ENCODE assay signal across 8 mouse cellular contexts in the genomic region with DNA sequence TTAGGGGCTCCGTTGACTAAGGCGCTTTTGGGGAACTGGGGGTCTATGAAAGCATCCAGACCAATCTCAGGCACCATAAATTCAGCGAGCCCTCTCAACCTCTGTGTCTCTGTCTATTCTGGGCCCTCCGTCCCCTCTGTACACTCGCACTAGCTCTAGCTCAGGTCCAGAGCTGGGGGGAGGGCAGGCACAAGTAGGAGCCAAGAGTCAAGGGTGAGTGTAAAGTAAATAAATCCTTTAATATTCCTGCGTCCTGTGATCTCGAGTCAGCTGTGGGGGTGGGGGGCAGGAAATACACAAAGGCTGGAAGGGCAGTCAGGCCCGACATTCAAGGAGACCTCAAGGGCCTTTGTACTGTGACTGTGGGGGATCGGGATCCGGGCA. TPM values are rescaled to one million over a fixed set of nuclear protein-coding genes. Genes with fewer than 3 reads are reported as not detected.
DNase-seq lines count a peak whose midpoint lies in the region; ATAC-seq and TF ChIP-seq lines count a peak whose summit lies in the region.

No protein-coding gene starts in this region.

- H3K4me2 ChIP-seq in embryonic facial prominence, embryonic 12.5 days (replicated peaks): peak overlapping the region; percentile 83

- no peak for ATAC-seq in embryonic facial prominence, embryonic 12.5 days (ENCODE audit: insufficient number of reproducible peaks, insufficient read depth, low FRiP score, low TSS enrichment)

- no peak for DNase-seq in gastrocnemius, adult 2 months
- DNase-seq in gastrocnemius, postnatal 10 days: no peak
- DNase-seq in kidney, postnatal 10 days: peak; percentile 57
- DNase-seq in midbrain, embryonic 10.5 days (ENCODE audit: low spot score): no peak
- no peak for DNase-seq in thymus, postnatal 0 days (ENCODE audit: low spot score)
- DNase-seq in retina, postnatal 1 day: no peak
- DNase-seq in thymus, adult 18-20 months: no peak

- intact Hi-C loops in gastrocnemius, adult 2 months (cut with DNase I): no loop called here

- peaks cover 32% of the 10 kb centered on the region for H3K4me1 ChIP-seq in embryonic facial prominence, embryonic 12.5 days
- H3K4me1 ChIP-seq in midbrain, embryonic 10.5 days: peaks cover 46% of the 10 kb centered on the region

- peaks cover 5% of the 10 kb centered on the region; the same call in 1 of the 2 replicates for H3K9me3 ChIP-seq in embryonic facial prominence, embryonic 12.5 days
- H3K9me3 ChIP-seq in midbrain, embryonic 10.5 days (replicated peaks): peaks cover 7% of the 10 kb centered on the region

- peak overlapping the region; percentile 92 for H3K27ac ChIP-seq in gastrocnemius, adult 2 months
- no peak overlapping the region for H3K27ac ChIP-seq in embryonic facial prominence, embryonic 12.5 days
- no peak overlapping the region for H3K27ac ChIP-seq in midbrain, embryonic 10.5 days (replicated peaks)

- under 1% methylated on average over 10 of the region's 10 CpGs for WGBS in embryonic facial prominence, embryonic 12.5 days
- WGBS in midbrain, embryonic 10.5 days: 2% methylated on average over 10 of the region's 10 CpGs

- no peaks in the 10 kb centered on the region for H3K36me3 ChIP-seq in embryonic facial prominence, embryonic 12.5 days
- H3K36me3 ChIP-seq in midbrain, embryonic 10.5 days: no peaks in the 10 kb centered on the region

- H3K27me3 ChIP-seq in embryonic facial prominence, embryonic 12.5 days: peaks cover 99% of the 10 kb centered on the region
- peaks cover 100% of the 10 kb centered on the region for H3K27me3 ChIP-seq in midbrain, embryonic 10.5 days (ENCODE audit: low read depth, poor library complexity, severe bottlenecking)

- TF ChIP-seq CTCF in gastrocnemius, adult 2 months (IDR thresholded peaks at IDR 0.05): no peak

- peak overlapping the region; percentile 81 for H3K4me3 ChIP-seq in gastrocnemius, adult 2 months
- H3K4me3 ChIP-seq in embryonic facial prominence, embryonic 12.5 days: peak overlapping the region; percentile 42
- H3K4me3 ChIP-seq in midbrain, embryonic 10.5 days: peak overlapping the region; percentile 55

- 0 out of 2 replicates have a peak overlapping the region, but pooled peaks have one; percentile 54 for H3K9ac ChIP-seq in embryonic facial prominence, embryonic 12.5 days

RNA-seq across cellular contexts. Expression of gene Hsf4, which starts 0.5 kb away (rescaled TPM):
- total RNA-seq in gastrocnemius, adult 2 months (2021): 1 to 10 TPM; 6.1 to 8.4 TPM
- under 1 TPM; 0.42 to 0.70 TPM for total RNA-seq in gastrocnemius, postnatal 10 days (2021)
- polyA plus RNA-seq in embryonic facial prominence, embryonic 12.5 days (2016; fragmentation: Nextera tagmentation; extraction: Ambion mirVana): 0.36 TPM in 1 of 2 replicates, not detected in the other
- 0.10 TPM in 1 of 2 replicates, not detected in the other for polyA plus RNA-seq in midbrain, embryonic 10.5 days (2016; fragmentation: Nextera tagmentation; extraction: Ambion mirVana)
- polyA plus RNA-seq in thymus, postnatal 0 days (2015; fragmentation: Nextera tagmentation; extraction: Ambion mirVana): not detected in 2 replicates

RNA-seq across cellular contexts. Expression of gene Fbxl8, which starts 4.6 kb away (rescaled TPM):
- 1 to 10 TPM; 1.0 to 1.1 TPM for total RNA-seq in gastrocnemius, adult 2 months (2021)
- 1 to 10 TPM in 1 of 2 experiments, under 1 TPM in 1; 0.85 to 1.6 TPM for total RNA-seq in gastrocnemius, postnatal 10 days (2021)
- 1.2 and 1.4 TPM in 2 replicates for polyA plus RNA-seq in embryonic facial prominence, embryonic 12.5 days (2016; fragmentation: Nextera tagmentation; extraction: Ambion mirVana)
- 0.64 and 0.72 TPM in 2 replicates for polyA plus RNA-seq in midbrain, embryonic 10.5 days (2016; fragmentation: Nextera tagmentation; extraction: Ambion mirVana)
- polyA plus RNA-seq in thymus, postnatal 0 days (2015; fragmentation: Nextera tagmentation; extraction: Ambion mirVana): 7.6 and 8.2 TPM in 2 replicates

RNA-seq across cellular contexts. Expression of gene Tradd, which starts 4.7 kb away (rescaled TPM):
- total RNA-seq in gastrocnemius, adult 2 months (2021): 1 to 10 TPM; 2.4 to 2.9 TPM
- total RNA-seq in gastrocnemius, postnatal 10 days (2021): 1 to 10 TPM; 3.3 to 4.4 TPM
- polyA plus RNA-seq in embryonic facial prominence, embryonic 12.5 days (2016; fragmentation: Nextera tagmentation; extraction: Ambion mirVana): 17.4 and 18.7 TPM in 2 replicates
- polyA plus RNA-seq in midbrain, embryonic 10.5 days (2016; fragmentation: Nextera tagmentation; extraction: Ambion mirVana): 13.6 and 14.6 TPM in 2 replicates
- polyA plus RNA-seq in thymus, postnatal 0 days (2015; fragmentation: Nextera tagmentation; extraction: Ambion mirVana): 51.0 and 57.0 TPM in 2 replicates

RNA-seq across cellular contexts. Expression of gene Nol3, which starts 6.9 kb away (rescaled TPM):
- 10 to 100 TPM; 27.9 to 32.4 TPM for total RNA-seq in gastrocnemius, adult 2 months (2021)
- total RNA-seq in gastrocnemius, postnatal 10 days (2021): 10 to 100 TPM; 22.3 to 22.8 TPM
- 2.1 and 2.4 TPM in 2 replicates for polyA plus RNA-seq in embryonic facial prominence, embryonic 12.5 days (2016; fragmentation: Nextera tagmentation; extraction: Ambion mirVana)
- 1.4 and 2.3 TPM in 2 replicates for polyA plus RNA-seq in midbrain, embryonic 10.5 days (2016; fragmentation: Nextera tagmentation; extraction: Ambion mirVana)
- polyA plus RNA-seq in thymus, postnatal 0 days (2015; fragmentation: Nextera tagmentation; extraction: Ambion mirVana): 0.42 and 0.47 TPM in 2 replicates

RNA-seq across cellular contexts. Expression of gene B3gnt9, which starts 14.1 kb away (rescaled TPM):
- 1 to 10 TPM; 1.8 to 3.5 TPM for total RNA-seq in gastrocnemius, adult 2 months (2021)
- total RNA-seq in gastrocnemius, postnatal 10 days (2021): 1 to 10 TPM; 8.6 to 9.9 TPM
- 7.1 and 9.1 TPM in 2 replicates for polyA plus RNA-seq in embryonic facial prominence, embryonic 12.5 days (2016; fragmentation: Nextera tagmentation; extraction: Ambion mirVana)
- polyA plus RNA-seq in midbrain, embryonic 10.5 days (2016; fragmentation: Nextera tagmentation; extraction: Ambion mirVana): 2.4 and 4.2 TPM in 2 replicates
- polyA plus RNA-seq in thymus, postnatal 0 days (2015; fragmentation: Nextera tagmentation; extraction: Ambion mirVana): 4.9 and 5.6 TPM in 2 replicates
